Mouse (Mus musculus) adrenal gland, adult 8-10 months (tissue): ENCODE data around the gene Limch1. TPM values are rescaled to one million over a fixed set of nuclear protein-coding genes. Genes with fewer than 3 reads are reported as not detected.

Experiments
- DNase-seq: peaks from one replicate; pipeline ENCODE4 v3.0.0; 2022
- total RNA-seq, 4 experiments: library from RNA; stranded (reverse); gene quantifications; 2 replicates each; pipeline ENCODE4 v1.2.4; 2022

Gene Limch1
- total RNA-seq, 4 experiments from 2014 or later, result 68.6 to 110 (median 87.5) TPM

DNA sequence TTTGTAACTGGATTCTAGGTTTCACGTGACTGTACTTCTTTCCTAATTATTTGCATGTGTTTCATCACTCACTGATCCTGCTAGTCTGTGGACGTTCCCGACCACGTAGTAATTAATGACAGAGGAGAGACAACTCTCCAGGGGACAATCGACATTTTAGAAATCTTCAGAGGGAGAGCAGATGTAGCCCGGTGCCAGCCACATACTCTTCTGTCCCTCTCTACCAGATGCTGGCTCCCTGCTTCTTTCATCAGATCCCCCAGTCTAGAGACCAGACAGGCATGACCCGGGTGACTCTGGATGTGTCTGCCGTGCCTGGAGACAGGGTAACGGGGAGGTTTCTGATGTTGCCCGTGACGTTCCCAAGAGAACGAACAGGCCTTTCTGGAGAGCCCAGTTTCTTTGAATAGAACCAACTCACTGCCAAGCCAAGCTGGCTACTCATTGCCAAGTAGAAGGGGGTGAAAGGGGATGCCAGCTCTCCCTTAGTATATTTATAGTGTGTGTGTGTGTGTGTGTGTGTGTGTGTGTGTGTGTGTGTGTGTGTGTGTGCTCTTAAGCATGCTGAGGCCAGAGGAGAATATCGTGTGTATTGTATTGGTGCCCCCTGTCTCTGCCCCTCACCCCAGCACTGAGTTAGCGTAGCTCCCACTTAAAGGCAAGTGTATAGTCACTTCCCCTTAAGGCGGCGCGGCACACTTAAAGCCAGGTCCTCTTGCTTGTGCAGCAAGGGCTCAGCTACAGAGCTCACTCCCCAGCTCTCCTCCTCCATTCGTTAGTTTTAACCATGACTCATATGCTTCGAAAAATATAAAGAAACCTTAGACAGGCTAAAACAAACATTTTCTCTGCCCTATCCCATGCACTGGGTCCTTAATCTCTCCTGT lies 233.9 kb downstream of the Limch1 start:
- peak; percentile 13 for DNase-seq

DNA sequence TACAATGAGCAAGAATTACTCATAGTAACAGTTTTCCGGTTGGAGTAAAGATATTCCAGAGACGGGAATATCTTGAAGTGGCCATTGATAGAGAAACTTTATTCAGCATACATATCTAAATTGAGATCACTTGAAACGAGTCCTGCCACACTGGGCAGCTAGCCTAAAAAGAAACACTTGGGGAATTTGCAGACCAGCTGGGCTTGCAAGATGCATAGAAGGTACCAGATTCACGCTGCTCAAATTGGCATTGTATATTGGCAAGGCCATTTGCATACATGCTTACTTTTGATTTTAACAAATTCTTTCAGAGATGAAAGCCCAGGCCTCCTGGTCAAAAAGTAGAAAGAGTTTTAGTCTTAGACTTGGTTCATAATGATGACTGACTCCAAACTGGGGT lies 235.2 kb downstream of the Limch1 start:
- no peak for DNase-seq

DNA sequence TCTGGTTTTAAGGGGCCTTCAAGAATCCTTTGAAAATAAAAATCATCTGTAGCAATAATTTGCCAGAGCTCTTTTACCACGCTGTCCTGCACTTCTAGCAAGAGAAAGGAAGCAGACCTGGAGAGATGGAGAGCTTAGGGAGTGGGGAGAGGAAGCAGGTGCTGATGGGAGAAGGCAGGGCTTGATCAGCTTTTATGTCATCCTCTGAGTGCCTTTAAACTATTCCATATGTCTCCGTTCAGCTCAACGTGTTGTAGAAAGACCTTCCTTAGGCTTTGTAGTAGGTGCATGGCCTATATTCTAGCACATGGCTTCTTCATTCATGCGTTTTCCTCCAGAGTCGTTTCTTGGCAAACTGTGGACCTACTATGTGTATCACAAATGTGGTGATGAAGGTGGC lies 237.5 kb downstream of the Limch1 start:
- no peak for DNase-seq

DNA sequence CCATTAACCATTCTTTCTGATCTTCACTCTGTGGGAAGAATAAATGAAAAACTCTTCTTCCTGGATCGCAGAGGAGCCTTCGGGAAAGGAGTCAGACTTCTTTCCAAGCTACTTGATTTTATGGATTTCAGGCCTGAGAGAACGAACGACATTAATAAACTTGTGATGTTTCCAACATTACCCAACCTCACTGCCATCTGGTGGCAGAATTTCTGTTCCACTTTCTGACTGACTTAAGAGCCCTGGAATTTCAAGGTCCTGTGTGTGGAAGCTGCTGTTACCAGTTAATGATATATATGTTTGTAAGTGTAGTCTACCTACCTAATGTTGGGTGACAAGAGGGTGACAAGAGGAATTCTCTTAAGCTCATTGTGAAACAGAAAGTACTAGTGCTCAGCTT lies 243.3 kb downstream of the Limch1 start:
- DNase-seq, result peak; percentile 20

DNA sequence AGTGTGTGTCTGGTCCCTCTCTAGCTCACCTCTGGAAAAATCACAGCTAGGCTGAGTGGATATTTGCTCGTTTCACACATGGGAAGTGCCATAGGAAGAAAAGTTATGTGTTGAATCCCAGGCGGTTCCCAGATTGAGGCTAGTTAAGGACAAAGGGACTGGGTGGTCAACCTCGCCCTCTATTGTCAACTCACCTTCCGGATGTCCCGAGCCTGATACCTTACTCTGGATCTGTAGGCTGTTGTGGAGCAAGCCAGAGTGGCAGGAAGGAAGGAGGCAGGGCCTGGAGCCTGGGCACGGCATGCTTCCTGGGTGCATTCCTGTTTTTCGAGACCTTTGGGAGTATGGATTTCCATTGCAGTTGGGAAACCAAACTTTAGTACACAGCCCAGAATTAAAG lies 243.9 kb downstream of the Limch1 start:
- DNase-seq, result no peak

DNA sequence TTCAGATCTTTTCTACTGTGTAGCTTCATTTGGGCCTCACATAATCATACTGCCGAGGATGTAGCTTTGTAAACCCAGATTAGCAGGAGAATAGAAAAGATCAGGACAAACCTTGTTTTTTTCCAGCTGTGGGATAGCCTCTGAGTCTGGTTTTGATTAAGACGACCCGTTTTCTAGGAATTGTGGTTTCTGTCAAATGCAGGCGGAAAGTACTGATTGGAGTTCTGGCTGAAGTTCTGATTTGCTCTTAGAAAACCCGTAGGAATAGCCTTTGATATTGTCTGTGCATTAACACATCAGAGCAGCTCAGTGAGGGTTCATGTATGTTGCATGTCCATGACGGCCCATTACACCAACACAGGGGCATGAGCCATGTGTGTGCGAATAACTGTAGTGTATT lies 246.8 kb downstream of the Limch1 start:
- no peak for DNase-seq

DNA sequence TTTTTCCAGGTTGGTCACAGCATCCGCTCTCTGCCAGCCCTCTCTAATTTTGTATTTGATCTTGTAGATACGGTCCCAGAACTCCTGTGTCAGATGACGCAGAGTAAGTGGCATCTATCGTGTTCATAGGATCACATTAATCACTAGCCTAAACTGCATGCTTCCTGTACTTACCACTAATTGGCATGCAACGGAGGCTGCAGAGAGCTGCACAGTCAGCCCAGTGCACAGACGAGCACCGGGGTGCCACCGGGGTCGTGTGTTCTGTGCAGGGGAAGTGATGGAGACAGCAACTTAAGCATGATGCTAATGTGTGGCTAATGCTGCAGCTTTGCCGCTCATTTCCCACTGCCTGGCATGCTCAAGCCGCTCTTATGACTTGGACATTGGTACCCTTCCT lies 247.4 kb downstream of the Limch1 start:
- DNase-seq, result no peak

DNA sequence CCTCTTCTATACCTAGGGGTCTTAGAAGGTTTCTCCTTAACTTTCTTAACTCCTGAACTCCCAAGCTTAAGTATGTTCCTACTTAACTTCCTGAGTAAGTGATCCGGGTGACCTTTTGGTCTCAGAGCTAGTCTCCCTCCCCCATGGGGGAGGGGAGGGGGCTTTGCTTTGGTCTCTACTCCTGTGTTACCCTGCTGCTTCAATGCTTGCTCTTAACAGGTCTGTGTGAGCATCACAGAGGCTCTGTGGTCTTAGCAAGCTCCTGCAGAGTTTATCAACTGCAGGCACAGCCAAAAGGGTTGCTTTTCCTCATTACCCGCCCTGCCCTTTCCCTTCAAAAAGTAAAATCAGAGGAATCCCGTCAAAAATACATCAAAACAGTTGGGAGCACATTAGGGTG lies 250.5 kb downstream of the Limch1 start:
- DNase-seq, result no peak

DNA sequence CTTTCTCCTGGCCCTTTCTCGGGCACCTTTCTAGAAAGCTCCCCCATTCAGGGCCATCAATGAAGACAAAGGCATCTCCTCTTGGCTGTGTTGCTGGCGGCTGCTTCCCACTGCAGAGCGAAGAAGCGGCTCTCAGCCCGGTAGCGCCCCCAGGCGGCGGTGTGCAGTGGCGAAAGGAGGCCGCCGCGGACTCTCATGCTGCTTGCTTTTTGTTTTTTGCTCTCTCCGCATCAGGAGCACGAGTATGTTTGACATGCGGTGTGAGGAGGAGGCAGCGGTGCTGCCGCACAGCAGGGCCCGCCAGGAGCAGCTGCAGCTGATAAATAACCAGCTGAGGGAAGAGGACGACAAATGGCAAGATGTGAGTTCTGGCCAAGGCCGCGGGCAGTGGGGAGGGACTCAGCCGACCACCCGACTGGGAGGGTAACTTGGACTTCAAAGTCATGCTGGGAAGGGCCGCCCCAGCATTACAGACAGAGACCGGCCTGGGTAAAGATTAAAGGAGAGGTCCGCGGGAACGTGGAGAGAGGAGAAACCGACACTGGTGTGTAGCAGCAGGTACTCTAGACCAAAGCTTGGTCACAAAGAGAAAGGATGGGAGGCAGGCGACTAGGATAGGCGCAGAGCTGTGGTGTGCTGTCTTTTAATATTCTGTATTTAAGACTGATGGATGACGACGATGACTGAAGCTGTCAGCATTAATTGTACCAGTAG lies 251.4 kb downstream of the Limch1 start:
- DNase-seq, result peak; percentile 35

DNA sequence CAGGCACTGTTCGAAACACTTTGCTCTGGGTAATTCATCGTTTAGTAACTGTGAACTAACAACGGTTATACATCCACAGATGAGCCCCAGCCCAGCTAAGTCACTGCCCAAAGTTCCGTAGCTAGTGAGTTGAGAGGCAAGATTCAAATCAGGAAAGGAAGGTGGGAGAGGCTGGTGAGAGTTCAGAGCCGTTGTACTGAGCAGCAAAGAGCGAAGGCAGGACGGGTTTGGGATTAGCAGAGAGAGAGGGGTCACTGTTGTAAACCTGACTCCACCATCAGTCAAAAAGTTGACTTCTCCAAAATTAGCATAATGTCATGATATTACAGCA lies 251.9 kb downstream of the Limch1 start:
- no peak for DNase-seq

DNA sequence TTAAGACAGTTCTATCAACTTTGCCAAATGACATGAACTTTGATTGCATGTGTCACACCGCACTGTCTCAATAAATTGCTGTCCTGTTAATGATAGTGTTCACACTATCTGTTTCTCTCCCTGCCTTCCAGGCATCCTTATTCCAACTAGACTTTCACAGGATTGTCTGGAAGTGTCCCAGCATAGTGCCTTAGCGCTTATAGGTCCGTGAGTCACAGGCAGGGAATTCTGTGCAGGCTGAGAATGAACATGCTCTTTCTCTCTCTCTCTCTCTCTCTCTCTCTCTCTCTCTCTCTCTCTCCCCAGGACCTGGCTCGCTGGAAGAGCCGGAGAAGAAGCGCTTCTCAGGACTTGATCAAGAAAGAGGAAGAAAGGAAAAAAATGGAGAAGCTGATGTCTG lies 252.7 kb downstream of the Limch1 start:
- DNase-seq, result no peak

DNA sequence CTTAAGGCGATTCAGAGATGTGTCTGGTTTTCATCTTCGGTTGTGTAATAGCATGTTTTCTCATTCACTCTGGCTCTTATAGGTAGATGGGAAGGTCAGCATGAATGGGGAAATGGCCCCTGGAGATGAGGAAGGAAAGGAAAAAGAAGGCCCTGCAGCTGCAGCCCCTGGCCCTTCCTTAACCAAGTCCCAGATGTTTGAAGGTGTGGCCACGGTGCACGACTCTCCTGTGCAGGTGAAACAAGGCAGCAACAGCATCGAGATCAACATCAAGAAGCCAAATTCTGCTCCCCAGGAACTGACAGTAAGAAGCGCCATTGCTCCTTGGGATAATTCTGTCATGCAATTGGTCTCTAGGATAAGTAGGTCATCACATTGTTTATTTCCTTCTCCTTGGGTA lies 256.7 kb downstream of the Limch1 start:
- no peak for DNase-seq

DNA sequence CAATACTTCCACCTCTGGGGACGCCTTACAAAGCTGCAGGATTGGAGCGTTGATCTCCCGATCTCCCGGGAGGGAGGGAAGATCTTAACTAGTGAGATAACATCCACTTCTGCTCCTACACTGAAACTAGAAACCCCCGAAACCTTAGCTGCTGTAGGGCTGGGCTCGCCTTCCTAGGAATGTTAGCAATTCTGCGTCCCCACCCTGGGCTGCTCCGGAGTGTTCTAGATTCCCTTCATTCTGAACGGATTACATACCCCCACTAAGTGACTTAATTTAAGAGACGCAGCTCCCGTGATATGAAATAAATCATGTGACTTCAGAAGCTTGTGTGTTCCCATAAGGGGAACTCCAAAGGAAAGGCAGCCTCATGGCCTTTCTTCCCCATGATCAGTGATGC lies 259.0 kb downstream of the Limch1 start:
- DNase-seq, result no peak

DNA sequence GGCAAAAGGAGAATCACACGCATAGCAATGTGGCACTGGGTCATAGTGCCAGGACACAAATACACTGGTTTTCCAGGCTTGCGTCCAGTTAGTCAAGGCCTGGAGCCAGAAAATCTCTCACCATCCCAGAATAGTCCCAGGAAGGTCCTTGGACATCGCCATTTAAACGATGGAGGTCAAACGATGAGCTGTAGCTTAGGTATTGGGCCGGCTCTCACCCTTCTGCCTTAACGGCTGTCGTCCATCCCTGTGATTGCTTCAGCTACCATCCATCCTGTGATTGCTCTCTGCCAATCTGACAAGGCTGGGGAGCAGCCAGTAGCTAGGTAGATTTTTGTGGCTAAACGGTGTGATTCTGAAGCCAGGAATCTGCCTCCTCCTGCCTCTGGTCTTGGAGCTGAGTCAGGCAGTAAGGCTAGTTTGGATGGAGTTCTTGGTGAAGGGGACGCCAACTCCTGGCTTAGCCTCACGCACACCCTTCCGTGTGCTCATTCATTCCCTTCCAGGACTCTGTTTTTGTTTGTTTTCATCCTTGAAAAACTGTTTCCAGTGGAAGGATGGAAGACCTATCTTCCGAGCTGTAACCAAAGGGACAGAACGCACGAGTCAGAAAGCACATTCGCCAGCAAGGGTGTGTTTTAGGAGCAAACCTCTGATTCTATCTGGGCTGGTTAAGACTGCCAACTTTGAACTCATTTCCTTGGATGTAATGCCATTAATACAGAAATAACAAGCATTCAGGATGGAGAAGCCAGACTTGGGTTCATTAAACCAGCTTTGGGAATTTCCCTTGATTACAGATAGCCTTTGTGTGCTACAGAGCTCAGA lies 265.6 kb downstream of the Limch1 start:
- DNase-seq, result peak; percentile 79

DNA sequence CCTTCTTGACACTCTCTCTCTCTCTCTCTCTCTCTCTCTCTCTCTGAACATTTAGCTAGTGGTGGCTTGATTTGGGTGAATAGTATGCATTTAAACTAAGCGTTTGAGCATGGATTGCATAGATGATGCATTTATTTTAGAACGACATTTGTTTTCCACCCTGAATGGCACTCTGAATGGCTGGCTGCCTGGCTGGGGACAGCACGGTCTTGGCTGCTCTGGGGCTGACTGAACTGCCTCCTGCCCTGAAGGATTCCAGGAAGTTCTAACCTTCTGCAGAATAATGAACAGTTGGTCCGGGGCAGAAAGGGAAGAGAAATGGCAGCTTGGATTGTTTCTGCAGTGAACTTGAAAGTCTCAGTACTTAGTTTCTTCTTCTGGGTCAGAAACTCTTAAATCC lies 266.4 kb downstream of the Limch1 start:
- DNase-seq, result no peak

DNA sequence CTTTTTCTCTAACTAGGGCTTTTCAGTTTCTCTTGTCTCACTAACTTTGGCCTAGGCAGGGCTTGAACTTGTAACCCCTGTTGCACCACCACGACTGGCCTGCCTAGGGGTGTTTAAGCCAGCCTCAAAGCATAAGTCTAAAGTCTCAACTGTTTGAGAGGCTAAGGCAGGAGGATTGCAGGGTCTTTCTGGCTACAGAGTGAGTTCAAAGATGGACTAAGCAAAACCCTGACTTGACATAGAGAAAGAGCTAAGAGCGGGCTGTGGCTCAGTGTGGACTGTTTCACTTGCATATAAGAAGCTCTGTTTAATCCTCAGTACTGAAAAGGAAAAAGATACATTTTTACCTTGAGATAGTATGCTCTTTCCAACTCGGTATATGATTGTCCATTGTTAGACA lies 268.3 kb downstream of the Limch1 start:
- no peak for DNase-seq

DNA sequence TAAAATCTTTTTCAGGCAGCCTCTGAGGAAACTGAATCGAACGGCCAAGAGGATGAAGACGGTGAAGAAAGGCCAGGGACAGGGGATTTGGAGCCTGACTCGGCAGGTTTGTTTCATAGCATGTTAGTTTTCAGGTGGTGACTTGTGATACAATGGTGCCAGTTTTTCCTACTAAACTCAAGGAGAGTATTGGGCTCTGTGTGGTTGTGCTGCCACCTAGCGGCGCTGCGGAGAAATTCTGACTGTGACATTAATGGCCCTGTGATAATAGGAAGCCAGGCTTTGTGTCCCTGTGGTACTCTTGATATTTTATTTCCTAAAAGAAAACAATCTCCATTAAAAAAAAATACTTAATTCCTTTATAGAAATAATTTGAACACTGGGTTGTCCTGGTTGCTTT lies 270.8 kb downstream of the Limch1 start:
- peak; percentile 47 for DNase-seq

DNA sequence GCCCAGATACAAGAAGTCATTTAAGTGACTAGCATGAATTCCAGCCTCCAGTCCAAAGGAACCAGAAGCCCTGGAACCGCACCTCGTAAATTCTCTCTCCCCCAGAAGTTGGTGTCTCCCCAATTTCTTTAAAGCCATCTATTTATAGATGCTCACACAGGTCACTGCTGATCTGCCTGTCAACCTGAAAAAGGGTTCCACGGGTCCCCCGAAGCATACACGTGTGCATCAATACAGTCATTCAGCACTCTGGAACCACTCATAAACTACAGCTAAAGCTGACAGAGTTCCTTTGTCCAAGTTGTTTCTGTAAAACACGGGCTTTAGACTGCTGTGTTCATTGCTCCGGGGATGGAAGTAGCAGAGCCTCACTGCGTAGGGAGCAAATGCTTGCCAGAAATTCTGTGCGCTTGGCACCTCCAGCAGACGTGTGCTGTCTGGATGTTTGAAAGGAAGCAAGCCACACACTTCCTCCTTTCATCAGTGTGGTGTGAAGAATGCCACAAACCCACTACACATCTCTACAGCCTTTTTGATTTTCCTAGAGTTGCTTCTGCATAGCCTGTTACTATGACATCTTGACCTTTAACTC lies 278.9 kb downstream of the Limch1 start:
- no peak for DNase-seq

DNA sequence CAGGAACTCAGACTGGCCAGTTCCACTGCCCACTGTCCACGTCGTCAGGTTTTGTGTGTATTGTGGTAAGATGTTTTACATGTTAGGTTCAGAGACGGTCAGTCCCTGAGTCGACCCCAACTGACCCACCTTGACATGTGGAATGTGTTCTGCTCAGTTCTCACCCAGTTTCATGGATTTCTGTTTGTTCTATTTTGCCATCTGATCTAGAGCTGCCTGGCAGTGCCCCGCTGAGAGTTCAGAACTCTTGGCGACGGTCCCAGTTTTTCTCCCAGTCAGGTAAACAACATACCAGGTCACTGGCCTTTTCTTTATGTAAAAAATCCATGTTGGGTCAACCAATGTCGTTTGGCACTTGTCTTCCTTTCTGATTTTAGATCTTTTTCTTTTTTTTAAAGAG lies 279.5 kb downstream of the Limch1 start:
- DNase-seq, result no peak

DNA sequence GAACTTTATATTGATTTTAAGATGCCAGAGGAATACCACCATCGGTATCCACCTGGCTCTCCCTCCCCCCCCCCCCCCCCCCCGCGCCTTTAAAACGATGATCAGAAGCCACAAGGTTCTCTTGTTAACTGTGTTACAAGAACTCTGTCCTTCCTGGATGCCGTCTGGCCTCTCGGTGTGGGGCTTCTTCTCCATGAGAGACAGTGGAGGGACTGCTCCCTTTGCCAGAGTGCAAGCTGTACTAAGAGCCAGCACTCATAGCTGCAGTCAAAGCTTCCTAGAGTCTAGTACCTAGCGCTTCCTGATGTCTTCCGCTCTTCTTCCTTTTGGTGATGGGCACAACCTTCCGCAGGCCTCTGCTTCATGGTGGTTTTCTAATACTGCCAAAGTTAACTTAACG lies 280.0 kb downstream of the Limch1 start:
- no peak for DNase-seq

DNA sequence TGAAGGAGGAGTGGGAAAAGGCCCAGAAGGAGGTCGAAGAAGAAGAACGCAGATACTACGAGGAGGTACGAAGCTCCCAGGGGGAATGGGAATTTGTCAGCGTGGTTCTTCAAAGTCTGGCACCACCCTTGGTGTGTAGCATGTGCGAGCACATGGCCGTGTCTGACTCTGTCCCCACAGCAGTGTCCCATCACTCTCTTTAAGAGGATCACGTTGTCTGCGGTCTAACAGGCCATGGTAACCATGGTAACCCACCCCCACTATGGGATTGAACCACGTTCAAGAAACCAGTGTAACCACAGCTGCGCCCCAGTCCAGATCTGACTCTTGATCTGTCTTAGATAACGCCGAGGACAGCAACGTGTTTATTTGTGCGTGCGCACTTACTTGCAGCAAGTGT lies 283.2 kb downstream of the Limch1 start:
- no peak for DNase-seq

DNA sequence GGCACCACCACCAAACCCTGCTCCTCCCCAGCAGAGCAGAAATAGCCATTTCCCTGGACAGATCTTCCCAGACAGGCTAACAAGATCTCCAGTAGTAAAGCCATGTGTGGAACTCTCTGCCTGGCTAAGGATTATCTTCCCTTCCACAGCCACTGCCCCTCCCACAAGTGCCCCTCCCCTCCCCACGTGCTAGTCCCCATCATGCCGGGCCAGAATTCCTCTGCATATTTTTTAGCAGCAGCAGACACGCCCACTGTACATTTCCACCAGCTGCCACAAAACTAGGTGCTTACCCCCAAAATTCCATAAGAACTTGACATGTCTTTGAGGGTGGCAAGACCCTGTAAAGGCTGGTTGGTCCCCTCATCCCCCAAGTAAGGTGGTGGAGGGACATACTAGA lies 284.3 kb downstream of the Limch1 start:
- DNase-seq, result no peak

DNA sequence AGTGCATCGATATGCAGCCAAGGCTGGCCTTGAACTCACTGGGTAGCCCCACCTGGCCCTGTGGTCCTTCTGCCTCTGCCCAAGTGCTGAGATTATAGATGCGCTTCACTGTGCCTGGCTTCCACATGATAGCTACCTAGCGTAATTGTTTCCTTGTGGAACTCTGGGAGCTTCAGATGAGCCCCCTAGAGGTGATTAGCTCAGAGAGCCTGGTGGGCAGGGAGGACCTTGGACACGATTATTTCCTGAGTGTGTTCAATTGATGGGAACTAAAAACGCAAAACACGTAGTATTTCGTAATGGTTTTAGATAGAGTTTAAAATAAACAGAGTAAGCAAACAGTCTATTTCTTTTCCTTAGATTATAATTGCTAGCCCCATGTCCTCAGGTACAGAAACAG lies 287.0 kb downstream of the Limch1 start:
- no peak for DNase-seq
